Comparison of ENCODE assay signal across 15 mouse cellular contexts in genomic region chr19:47133161-47133560, GRCm38 (mm10). TPM values are rescaled to one million over a fixed set of nuclear protein-coding genes. Genes with fewer than 3 reads are reported as not detected.
DNase-seq lines count a peak whose midpoint lies in the region; ATAC-seq and TF ChIP-seq lines count a peak whose summit lies in the region.
"Had no signal": no experiment of that assay in that cellular context is flagged by ENCODE, and none has a peak within 500 bp of the region (broad histone marks: within the 10 kb centered on the region; RNA-seq: fewer than 3 reads in every experiment).

No protein-coding gene starts in this region.

- peaks cover 10% of the 10 kb centered on the region for H3K27me3 ChIP-seq in liver, embryonic 12.5 days (replicated peaks)
- H3K27me3 ChIP-seq in small intestine, adult 2 months (ENCODE audit: control insufficient read depth, insufficient read depth, low read length), result no peaks in the 10 kb centered on the region
- H3K27me3 ChIP-seq: forebrain, embryonic 12.5 days; heart, embryonic 13.5 days had no signal

- no peak for TF ChIP-seq POLR2A in lung, adult 2 months (IDR thresholded peaks at IDR 0.05; ENCODE audit: borderline replicate concordance, extremely low read depth, low read depth, low read length)
- no peak for TF ChIP-seq POLR2A in small intestine, adult 2 months (IDR thresholded peaks at IDR 0.05; ENCODE audit: low read depth, low read length)

- H3K36me3 ChIP-seq in liver, embryonic 12.5 days, result peaks cover 59% of the 10 kb centered on the region
- H3K36me3 ChIP-seq in small intestine, adult 2 months (ENCODE audit: control insufficient read depth, insufficient read depth, low read length), result peaks cover 43% of the 10 kb centered on the region

- H3K4me2 ChIP-seq in liver, embryonic 12.5 days, result no peak overlapping the region
- H3K4me2 ChIP-seq: forebrain, embryonic 12.5 days; heart, embryonic 13.5 days; liver, embryonic 13.5 days had no signal

- peak; percentile 14 to 26 for DNase-seq in lung, adult 18-20 months
- no peak for DNase-seq in lung, adult 2 months
- peak; percentile 88 for DNase-seq in MEL-GATA-1-ER (ENCODE audit: extremely low read depth, low read depth)
- DNase-seq in kidney, adult 18-20 months, result no peak
- no peak for DNase-seq in layer of hippocampus, adult 18-20 months (ENCODE audit: low spot score in 2 of 2)
- DNase-seq in T-cell, adult 2 months (ENCODE audit: low spot score), result no peak
- DNase-seq: liver, embryonic 13.5 days; thymus, postnatal 14 days had no signal

- H3K9me3 ChIP-seq in liver, embryonic 12.5 days (replicated peaks), result no peaks in the 10 kb centered on the region
- H3K9me3 ChIP-seq: forebrain, embryonic 12.5 days; heart, embryonic 13.5 days; liver, embryonic 13.5 days had no signal

- 72% methylated on average over 7 of the region's 7 CpGs for WGBS in lung, adult 2 months
- WGBS in liver, embryonic 12.5 days (ENCODE audit: insufficient replicate concordance), result 20% methylated on average over 7 of the region's 7 CpGs
- WGBS in small intestine, adult 2 months, result 74% methylated on average over 7 of the region's 7 CpGs

- TF ChIP-seq CTCF in lung, adult 2 months (IDR thresholded peaks at IDR 0.05; ENCODE audit: insufficient read depth, low read length), result no peak
- no peak for TF ChIP-seq CTCF in small intestine, adult 2 months (IDR thresholded peaks at IDR 0.05; ENCODE audit: extremely low read depth, insufficient read length, insufficient replicate concordance, low read depth, low read length)

- no peak overlapping the region for H3K9ac ChIP-seq in liver, embryonic 12.5 days
- H3K9ac ChIP-seq: forebrain, embryonic 12.5 days; heart, embryonic 13.5 days; liver, embryonic 13.5 days had no signal

- no peak overlapping the region for H3K4me3 ChIP-seq in lung, adult 2 months (replicated peaks; ENCODE audit: extremely low read depth, low read depth, low read length)
- no peak overlapping the region for H3K4me3 ChIP-seq in liver, embryonic 12.5 days
- no peak overlapping the region; the same call in 1 of the 2 replicates for H3K4me3 ChIP-seq in small intestine, adult 2 months (ENCODE audit: low read depth, low read length)
- H3K4me3 ChIP-seq: forebrain, embryonic 12.5 days; heart, embryonic 13.5 days; liver, embryonic 13.5 days; myocyte had no signal

- H3K4me1 ChIP-seq in lung, adult 2 months (ENCODE audit: control insufficient read depth, insufficient read depth, low read length), result peaks cover 7% of the 10 kb centered on the region
- peaks cover 36% of the 10 kb centered on the region for H3K4me1 ChIP-seq in liver, embryonic 12.5 days
- H3K4me1 ChIP-seq in small intestine, adult 2 months (ENCODE audit: control insufficient read depth, insufficient read depth, insufficient read length, low read length), result peaks cover 21% of the 10 kb centered on the region

- no peak overlapping the region for H3K27ac ChIP-seq in liver, embryonic 12.5 days
- peak overlapping the region; percentile 27; the same call in 1 of the 2 replicates for H3K27ac ChIP-seq in small intestine, adult 2 months (ENCODE audit: insufficient read depth, low read depth, low read length)
- H3K27ac ChIP-seq: forebrain, embryonic 12.5 days; heart, embryonic 13.5 days; liver, embryonic 13.5 days had no signal

- ATAC-seq in liver, embryonic 12.5 days, result peak; percentile 43; the same call in 1 of the 2 replicates

RNA-seq across cellular contexts. Expression of gene Calhm2, which starts 4.9 kb away (rescaled TPM):
- 23.7 and 25.8 TPM in 2 replicates for polyA plus RNA-seq in lung, adult 2 months (2012; rRNA removed)
- 1.9 and 2.4 TPM in 2 replicates for polyA plus RNA-seq in liver, embryonic 12.5 days (2016; fragmentation: Nextera tagmentation; extraction: Ambion mirVana)
- polyA plus RNA-seq in small intestine, adult 2 months (2012; rRNA removed), result 3.6 and 6.1 TPM in 2 replicates
- total RNA-seq in layer of hippocampus, adult 18-20 months (2021), result 1 to 10 TPM; 5.4 to 6.3 TPM

RNA-seq across cellular contexts. Expression of gene Calhm1, which starts 10.9 kb away (rescaled TPM):
- not detected in 2 replicates for polyA plus RNA-seq in lung, adult 2 months (2012; rRNA removed)
- not detected in 2 replicates for polyA plus RNA-seq in liver, embryonic 12.5 days (2016; fragmentation: Nextera tagmentation; extraction: Ambion mirVana)
- polyA plus RNA-seq in small intestine, adult 2 months (2012; rRNA removed), result not detected in 2 replicates
- total RNA-seq in layer of hippocampus, adult 18-20 months (2021), result not detected
- total RNA-seq: adrenal gland, postnatal 4 days; layer of hippocampus, postnatal 10 days had no signal
- polyA plus RNA-seq: forebrain, embryonic 12.5 days; heart, embryonic 13.5 days; liver, embryonic 13.5 days; myocyte had no signal

RNA-seq across cellular contexts. Expression of gene Calhm3, which starts 24.4 kb away (rescaled TPM):
- polyA plus RNA-seq in lung, adult 2 months (2012; rRNA removed), result not detected in 2 replicates
- not detected in 2 replicates for polyA plus RNA-seq in liver, embryonic 12.5 days (2016; fragmentation: Nextera tagmentation; extraction: Ambion mirVana)
- polyA plus RNA-seq in small intestine, adult 2 months (2012; rRNA removed), result 0.27 TPM in 1 of 2 replicates, not detected in the other
- total RNA-seq in layer of hippocampus, adult 18-20 months (2021), result not detected
- total RNA-seq: adrenal gland, postnatal 4 days; layer of hippocampus, postnatal 10 days had no signal
- polyA plus RNA-seq: forebrain, embryonic 12.5 days; heart, embryonic 13.5 days; liver, embryonic 13.5 days; myocyte had no signal

RNA-seq across cellular contexts. Expression of gene Pdcd11, which starts 42.6 kb away (rescaled TPM):
- polyA plus RNA-seq in lung, adult 2 months (2012; rRNA removed), result 7.7 and 9.0 TPM in 2 replicates
- polyA plus RNA-seq in liver, embryonic 12.5 days (2016; fragmentation: Nextera tagmentation; extraction: Ambion mirVana), result 10.9 and 11.7 TPM in 2 replicates
- 2.8 and 4.3 TPM in 2 replicates for polyA plus RNA-seq in small intestine, adult 2 months (2012; rRNA removed)
- 10 to 100 TPM; 16.9 to 18.3 TPM for total RNA-seq in layer of hippocampus, adult 18-20 months (2021)

RNA-seq across cellular contexts. Expression of gene Usmg5, which starts 42.7 kb away (rescaled TPM):
- polyA plus RNA-seq in lung, adult 2 months (2012; rRNA removed), result 31.2 and 68.8 TPM in 2 replicates
- 984 and 997 TPM in 2 replicates for polyA plus RNA-seq in liver, embryonic 12.5 days (2016; fragmentation: Nextera tagmentation; extraction: Ambion mirVana)
- polyA plus RNA-seq in small intestine, adult 2 months (2012; rRNA removed), result 17.8 and 34.7 TPM in 2 replicates
- total RNA-seq in layer of hippocampus, adult 18-20 months (2021), result 100 to 1,000 TPM; 748 to 765 TPM

Comparison
In these comparisons a context has a peak if more than half of its experiments do, and no peak if none do; other contexts are left out.
1. DNase-seq: peak in lung, adult 18-20 months (2 of 2) and MEL-GATA-1-ER (single experiment); none in lung, adult 2 months (single experiment), kidney, adult 18-20 months (single experiment), layer of hippocampus, adult 18-20 months (0 of 2) and T-cell, adult 2 months (single experiment).